Mouse (Mus musculus) stomach, embryonic 16.5 days (tissue): ENCODE data around the gene Nat8l. TPM values are rescaled to one million over a fixed set of nuclear protein-coding genes. Genes with fewer than 3 reads are reported as not detected.
"Not testable (repeated sequence)": the region's sequence is repeated elsewhere in the genome, so short reads cannot be mapped to it uniquely, and the experiment has no call there.

Experiments
- ATAC-seq: fragments of 200-750 bp; cut with Nextera tagmentation; 2 replicates; pipeline ENCODE4 v1.8.0; 2017; ENCODE audit warnings: moderate number of reproducible peaks, moderate TSS enrichment; ENCODE audit not compliant: insufficient read depth, low FRiP score
- H3K27ac ChIP-seq: fragments of 300-500 bp; sonication (generic); 2 replicates; pipeline ENCODE4 v1.5.1; 2014; ENCODE audit warnings: low read length
- H3K27me3 ChIP-seq: fragments of 300-500 bp; sonication (generic); 2 replicates; pipeline ENCODE4 v1.6.1; 2014; ENCODE audit warnings: low read length, control low read depth, mixed read lengths; ENCODE audit not compliant: control insufficient read depth, insufficient read depth
- H3K36me3 ChIP-seq: fragments of 300-500 bp; sonication (generic); 2 replicates; pipeline ENCODE4 v1.6.1; 2014; ENCODE audit warnings: low read length; ENCODE audit not compliant: control insufficient read depth, insufficient read depth
- H3K4me1 ChIP-seq: fragments of 300-500 bp; sonication (generic); 2 replicates; pipeline ENCODE4 v1.6.1; 2014; ENCODE audit warnings: low read length, control low read depth, mixed read lengths; ENCODE audit not compliant: control insufficient read depth, insufficient read depth
- H3K4me2 ChIP-seq: fragments of 300-500 bp; sonication (generic); 2 replicates; pipeline ENCODE4 v1.6.1; 2014; ENCODE audit warnings: low read depth, low read length, mixed read lengths
- H3K4me3 ChIP-seq: fragments of 300-500 bp; sonication (generic); replicated peaks from 2 replicates; pipeline ENCODE4 v1.5.1; 2014; ENCODE audit warnings: mild to moderate bottlenecking, low read length
- H3K9ac ChIP-seq: fragments of 300-500 bp; sonication (generic); 2 replicates; pipeline ENCODE4 v1.6.1; 2014; ENCODE audit warnings: low read length
- H3K9me3 ChIP-seq: fragments of 300-500 bp; sonication (generic); replicated peaks from 2 replicates; pipeline ENCODE4 v1.6.1; 2016; ENCODE audit warnings: low read length, control low read depth; ENCODE audit not compliant: control insufficient read depth
- WGBS: fragments of 180-500 bp; shearing (Covaris S2); extraction: QIAGEN DNeasy Blood & Tissue Kit; methylation state at CpG from one replicate; pipeline ENCODE4 v1.1.7; 2014; 5-methylcytosine and 5-hydroxymethylcytosine counted together
- polyA plus RNA-seq: library from polyadenylated mRNA; unstranded; fragments of >200 nt; fragmentation: Nextera tagmentation; extraction: Ambion mirVana; gene quantifications from 2 replicates; pipeline ENCODE4 v1.2.1, GENCODE M21; 2015

The Nat8l gene
- 0.21 and 0.25 TPM in 2 replicates for polyA plus RNA-seq

DNA sequence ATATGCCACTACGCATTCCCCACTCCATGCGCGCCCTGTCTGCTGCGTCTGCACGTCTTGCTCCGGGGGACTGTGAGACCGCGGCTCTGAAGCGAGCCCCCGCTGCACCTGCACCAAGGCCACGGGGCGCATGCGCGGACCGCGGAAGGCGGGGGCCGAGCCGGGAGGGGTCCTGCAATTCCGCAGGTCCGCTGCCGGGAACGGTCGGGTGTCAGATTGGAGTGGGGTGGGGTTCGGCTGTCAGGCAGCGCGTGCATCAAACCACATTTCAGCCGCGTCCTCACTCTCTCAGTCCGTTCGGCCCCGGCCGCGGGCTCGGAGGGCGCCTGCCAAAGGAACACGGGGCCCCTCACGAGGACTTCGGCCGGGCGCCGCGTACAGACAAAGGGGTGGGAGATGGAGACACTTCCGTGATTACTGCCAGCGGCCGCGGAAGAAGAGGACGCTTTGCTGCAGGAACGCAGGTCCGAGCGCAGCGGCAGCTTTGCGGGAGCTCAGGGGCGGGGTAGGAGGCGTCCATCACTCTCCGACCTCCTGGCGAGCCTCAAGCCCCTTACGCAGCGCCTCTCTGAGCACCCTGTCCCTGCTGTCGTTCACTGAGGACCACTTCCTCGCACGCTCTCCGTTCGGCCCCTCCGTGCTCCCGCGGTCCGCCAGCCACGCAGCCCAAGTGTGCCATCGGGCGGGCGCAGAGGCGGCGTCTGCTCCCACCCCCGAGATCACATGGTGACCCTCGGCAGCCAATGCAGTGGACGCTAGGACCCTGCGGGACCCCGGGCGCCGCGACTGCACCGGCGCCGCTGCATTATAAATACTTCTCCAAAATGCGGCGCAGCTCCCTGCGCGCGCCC lies at the start of gene Nat8l:
TSS of gene Nat8l (plus strand) at position 142 of the 851 bp plus-strand sequence.
- Histone ChIP-seq H3K9me3 (no peaks in the 10 kb centered on the region), H3K4me1 (peaks cover 8% of the 10 kb centered on the region; the same call in 1 of the 2 replicates), H3K27ac (no peak within 1 kb of the TSS), H3K27me3 (peaks cover 51% of the 10 kb centered on the region), H3K4me3 (peak within 1 kb of the TSS; percentile 69), H3K36me3 (no peaks in the 10 kb centered on the region), H3K4me2 (peak within 1 kb of the TSS; percentile 96), H3K9ac (peak within 1 kb of the TSS; percentile 61)
- WGBS = under 1% methylated on average over 90 of the region's 90 CpGs
- ATAC-seq = peak; percentile 49; the same call in 1 of the 2 replicates

- ATAC-seq, H3K27me3 ChIP-seq, H3K9me3 ChIP-seq, H3K4me2 ChIP-seq, H3K4me1 ChIP-seq, H3K36me3 ChIP-seq, H3K4me3 ChIP-seq, H3K27ac ChIP-seq, H3K9ac ChIP-seq: not testable (repeated sequence)
- 85% methylated on average over 16 of the region's 16 CpGs for WGBS
These were observed 48.7 kb upstream of the Nat8l start for GRCm38 (mm10) chr5:33947035-33947434.

GRCm38 (mm10) chr5:33948314-33948713 lies 47.5 kb upstream of the Nat8l start:
- Histone ChIP-seq H3K4me2 (no peak overlapping the region), H3K27me3 (no peaks in the 10 kb centered on the region), H3K4me1 (no peaks in the 10 kb centered on the region), H3K4me3 (no peak overlapping the region), H3K36me3 (no peaks in the 10 kb centered on the region), H3K27ac (no peak overlapping the region), H3K9ac (no peak overlapping the region), H3K9me3 (peaks cover 8% of the 10 kb centered on the region; the same call in 1 of the 2 replicates)
- ATAC-seq = no peak
- 81% methylated on average over 4 of the region's 4 CpGs for WGBS

- 0 out of 2 replicates have a peak, but pooled peaks cover 5% of the 10 kb centered on the region for H3K9me3 ChIP-seq
- H3K4me1 ChIP-seq = no peaks in the 10 kb centered on the region
- ATAC-seq = no peak
- no peaks in the 10 kb centered on the region for H3K27me3 ChIP-seq
- no peak overlapping the region for H3K27ac ChIP-seq
- H3K4me2 ChIP-seq = no peak overlapping the region
- no peaks in the 10 kb centered on the region for H3K36me3 ChIP-seq
- no peak overlapping the region for H3K4me3 ChIP-seq
- no peak overlapping the region for H3K9ac ChIP-seq
- 87% methylated on average over 16 of the region's 17 CpGs for WGBS
These were observed 42.2 kb upstream of the Nat8l start for GRCm38 (mm10) chr5:33953471-33954185.

DNA sequence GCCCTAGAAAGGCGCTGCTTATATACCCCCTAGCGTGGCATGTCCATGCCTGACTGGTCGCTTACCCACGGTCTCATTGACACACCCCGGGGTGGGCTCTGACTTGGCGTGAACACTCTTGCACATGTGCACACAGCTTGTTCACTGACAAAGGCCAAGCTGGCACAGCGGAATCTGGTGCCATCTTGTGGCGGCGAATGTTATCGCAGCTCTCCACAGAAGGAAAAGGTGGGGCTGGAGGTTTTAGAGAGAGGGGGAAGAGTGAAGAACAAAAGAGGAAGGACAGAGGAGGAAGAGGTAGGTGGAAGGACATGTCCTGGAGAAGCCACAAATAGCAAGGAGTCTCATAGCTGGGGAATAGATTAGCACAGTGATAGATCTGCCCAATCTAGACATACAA lies 41.4 kb upstream of the Nat8l start:
- ATAC-seq = no peak
- 34% methylated on average over 10 of the region's 10 CpGs for WGBS
- Histone ChIP-seq H3K27me3 (no peaks in the 10 kb centered on the region), H3K4me3 (no peak overlapping the region), H3K9me3 (0 out of 2 replicates have a peak, but pooled peaks cover 7% of the 10 kb centered on the region), H3K9ac (no peak overlapping the region), H3K36me3 (no peaks in the 10 kb centered on the region), H3K4me1 (no peaks in the 10 kb centered on the region), H3K4me2 (no peak overlapping the region), H3K27ac (no peak overlapping the region)

- Histone ChIP-seq H3K27me3 (no peaks in the 10 kb centered on the region), H3K9me3 (0 out of 2 replicates have a peak, but pooled peaks cover 7% of the 10 kb centered on the region), H3K9ac (no peak overlapping the region), H3K4me3 (no peak overlapping the region), H3K4me2 (no peak overlapping the region), H3K4me1 (no peaks in the 10 kb centered on the region), H3K36me3 (no peaks in the 10 kb centered on the region), H3K27ac (no peak overlapping the region)
- WGBS = 53% methylated on average over 4 of the region's 4 CpGs
- ATAC-seq = no peak
These were observed 39.9 kb upstream of the Nat8l start for GRCm38 (mm10) chr5:33955868-33956267.

DNA sequence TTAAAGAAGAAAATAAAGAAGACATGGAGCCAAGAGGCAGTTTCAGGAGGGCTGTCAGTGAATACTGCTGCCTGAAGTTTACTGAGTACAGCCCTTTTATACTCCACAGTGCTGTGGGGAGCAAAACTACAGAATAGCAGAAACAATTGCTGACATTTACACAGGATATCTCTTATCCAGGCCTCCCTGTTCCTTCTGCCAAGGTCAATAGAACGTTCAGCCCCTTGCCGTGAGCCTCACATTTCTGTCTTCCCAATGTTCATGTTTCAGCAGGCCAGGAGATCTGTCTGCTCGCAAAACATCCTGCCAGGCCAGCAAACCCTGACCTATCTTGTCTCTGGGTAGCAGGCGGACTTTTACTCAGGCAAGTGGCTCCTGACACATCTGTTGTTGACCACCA lies 36.4 kb upstream of the Nat8l start:
- Histone ChIP-seq H3K4me1 (no peaks in the 10 kb centered on the region), H3K4me2 (no peak overlapping the region), H3K9ac (no peak overlapping the region), H3K27ac (no peak overlapping the region), H3K9me3 (0 out of 2 replicates have a peak, but pooled peaks cover 7% of the 10 kb centered on the region), H3K4me3 (no peak overlapping the region), H3K27me3 (no peaks in the 10 kb centered on the region), H3K36me3 (no peaks in the 10 kb centered on the region)
- WGBS = 66% methylated on average over 4 of the region's 4 CpGs
- no peak for ATAC-seq

DNA sequence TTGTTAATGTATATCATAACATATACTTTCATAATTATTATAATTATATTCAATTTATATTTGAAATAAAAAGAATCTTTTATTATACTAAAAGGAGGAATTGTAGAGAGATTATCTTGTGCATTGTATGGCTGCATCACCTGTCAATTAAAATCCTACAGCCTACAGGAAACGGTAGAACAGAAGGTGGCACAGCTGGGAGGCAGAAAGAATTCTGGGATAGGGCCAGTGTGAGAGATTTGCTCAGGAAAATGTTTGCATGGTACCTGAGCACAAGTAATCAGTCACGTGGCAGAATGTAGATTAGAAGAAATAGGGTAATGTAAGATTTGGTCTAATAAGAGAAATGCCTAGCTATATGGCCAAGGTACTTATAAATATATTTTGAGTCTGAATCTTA lies 21.0 kb upstream of the Nat8l start:
- ATAC-seq = no peak

GRCm38 (mm10) chr5:33976267-33976666 lies 19.5 kb upstream of the Nat8l start:
- Histone ChIP-seq H3K4me3 (no peak overlapping the region), H3K4me2 (no peak overlapping the region), H3K36me3 (no peaks in the 10 kb centered on the region), H3K27ac (no peak overlapping the region), H3K9ac (no peak overlapping the region), H3K9me3 (no peaks in the 10 kb centered on the region), H3K27me3 (no peaks in the 10 kb centered on the region), H3K4me1 (no peaks in the 10 kb centered on the region)
- 43% methylated on average over 3 of the region's 3 CpGs for WGBS
- ATAC-seq = no peak

More for the DNA sequence above, 21.0 kb upstream of the Nat8l start:
- no peaks in the 10 kb centered on the region for H3K9me3 ChIP-seq
- H3K36me3 ChIP-seq = no peaks in the 10 kb centered on the region
- no peaks in the 10 kb centered on the region for H3K4me1 ChIP-seq
- H3K4me3 ChIP-seq = no peak overlapping the region
- no peak overlapping the region for H3K9ac ChIP-seq
- 56% methylated on average over 2 of the region's 2 CpGs for WGBS
- no peak overlapping the region for H3K27ac ChIP-seq
- H3K27me3 ChIP-seq = no peaks in the 10 kb centered on the region
- H3K4me2 ChIP-seq = no peak overlapping the region
